Mouse (Mus musculus) CH12.LX (cell line): ENCODE results near the gene Plbd2. TPM values are rescaled to one million over a fixed set of nuclear protein-coding genes. Genes with fewer than 3 reads are reported as not detected.

Experiments
- DNase-seq: peaks from one replicate; pipeline ENCODE4 v3.0.0-alpha.2; 2013; ENCODE audit errors: extremely low read depth
- H3K27ac ChIP-seq: 2 replicates; pipeline ENCODE4 v1.5.1; 2012; ENCODE audit warnings: low read depth, mild to moderate bottlenecking, control low read depth, moderate library complexity; ENCODE audit not compliant: insufficient read depth
- H3K27me3 ChIP-seq: replicated peaks from 2 replicates; pipeline ENCODE3; 2012; ENCODE audit warnings: inconsistent platforms
- H3K36me3 ChIP-seq, 2 experiments: replicated peaks in 1 of 2; 2 replicates each; pipeline versions ENCODE3 to v1.6.1; 2012; ENCODE audit warnings: inconsistent platforms in 1 of 2, low read length in 1 of 2, mild to moderate bottlenecking in 1 of 2, mixed read lengths in 1 of 2, moderate library complexity in 1 of 2; ENCODE audit not compliant: control insufficient read depth in 1 of 2, insufficient read depth in 1 of 2
- H3K4me1 ChIP-seq, 2 experiments: 2 replicates each; pipeline ENCODE4 v1.6.1; 2012; ENCODE audit warnings: inconsistent platforms in 1 of 2, moderate library complexity in 1 of 2; ENCODE audit not compliant: insufficient read depth in 2 of 2, control insufficient read depth in 1 of 2
- H3K4me2 ChIP-seq: 2 replicates; pipeline ENCODE4 v1.6.1; 2012; ENCODE audit warnings: low read depth, mild to moderate bottlenecking, control low read depth; ENCODE audit not compliant: poor library complexity, insufficient read depth, severe bottlenecking
- H3K4me3 ChIP-seq, 3 experiments: fragments of 150-350 bp in 1 of 3; sonication (generic) in 1 of 3; replicated peaks in 1 of 3; 2 replicates each; pipeline versions ENCODE3 to v1.5.1; 2011 to 2012; ENCODE audit warnings: low read depth in 2 of 3, low read length in 2 of 3, mild to moderate bottlenecking in 2 of 3, moderate library complexity in 2 of 3, control low read depth in 1 of 3, improper control_type of control experiment in 1 of 3, inconsistent platforms in 1 of 3, mixed read lengths in 1 of 3; ENCODE audit not compliant: poor library complexity in 1 of 3
- H3K79me2 ChIP-seq: replicated peaks from 2 replicates; pipeline ENCODE4 v1.6.1; 2012; ENCODE audit warnings: mild to moderate bottlenecking, moderate library complexity; ENCODE audit not compliant: control insufficient read depth, poor library complexity, insufficient read depth, severe bottlenecking; ENCODE audit errors: extremely low read depth
- H3K9ac ChIP-seq: 2 replicates; pipeline ENCODE4 v1.6.1; 2012; ENCODE audit warnings: low read depth, mild to moderate bottlenecking, control low read depth, moderate library complexity; ENCODE audit not compliant: insufficient read depth
- H3K9me3 ChIP-seq: replicated peaks from 2 replicates; pipeline ENCODE3; 2012; ENCODE audit warnings: low read length, inconsistent platforms, mixed read lengths
- BHLHE40 ChIP-seq: IDR thresholded peaks from 2 replicates; pipeline ENCODE4 v1.6.1; 2011; ENCODE audit warnings: mild to moderate bottlenecking, low read depth, low read length, improper control_type of control experiment
- CHD1 ChIP-seq: IDR thresholded peaks from 2 replicates; pipeline ENCODE4 v1.6.1; 2012; ENCODE audit warnings: low read depth, low read length, improper control_type of control experiment, inconsistent platforms
- CHD2 ChIP-seq: IDR thresholded peaks from 2 replicates; pipeline ENCODE4 v1.6.1; 2011; ENCODE audit warnings: low read length, improper control_type of control experiment
- CTCF ChIP-seq, 2 experiments: IDR thresholded peaks in 1 of 2; conservative IDR thresholded peaks in 1 of 2; 2 replicates each; pipeline ENCODE4 v1.5.1; 2011 to 2012; ENCODE audit warnings: low read depth in 2 of 2, low read length in 2 of 2, improper control_type of control experiment in 1 of 2, inconsistent platforms in 1 of 2, mild to moderate bottlenecking in 1 of 2, moderate library complexity in 1 of 2
- E2F4 ChIP-seq: IDR thresholded peaks from 2 replicates; pipeline ENCODE4 v1.6.1; 2011; ENCODE audit warnings: low read depth, low read length, improper control_type of control experiment; ENCODE audit not compliant: insufficient replicate concordance
- ELF1 ChIP-seq: IDR thresholded peaks from 2 replicates; pipeline ENCODE4 v1.6.1; 2014; ENCODE audit warnings: low read depth, mild to moderate bottlenecking, inconsistent platforms, low read length, improper control_type of control experiment
- EP300 ChIP-seq: IDR thresholded peaks from 2 replicates; pipeline ENCODE4 v1.6.1; 2011; ENCODE audit warnings: low read length, improper control_type of control experiment
- ETS1 ChIP-seq: conservative IDR thresholded peaks from 2 replicates; pipeline ENCODE4 v1.6.1; 2012; ENCODE audit warnings: low read depth, mild to moderate bottlenecking, inconsistent platforms, low read length, improper control_type of control experiment, moderate library complexity
- GABPA ChIP-seq: IDR thresholded peaks from 2 replicates; pipeline ENCODE4 v1.6.1; 2012; ENCODE audit warnings: low read depth, low read length, improper control_type of control experiment, inconsistent platforms; ENCODE audit not compliant: insufficient replicate concordance
- IRF4 ChIP-seq: IDR thresholded peaks from 2 replicates; pipeline ENCODE4 v1.6.1; 2014; ENCODE audit warnings: low read depth, mild to moderate bottlenecking, inconsistent platforms, low read length, improper control_type of control experiment
- JUND ChIP-seq: conservative IDR thresholded peaks from 2 replicates; pipeline ENCODE4 v1.6.1; 2011; ENCODE audit warnings: low read depth, low read length, improper control_type of control experiment
- KAT2A ChIP-seq: IDR thresholded peaks from 2 replicates; pipeline ENCODE4 v1.6.1; 2012; ENCODE audit warnings: low read length, improper control_type of control experiment, inconsistent platforms; ENCODE audit not compliant: insufficient replicate concordance
- MAFK ChIP-seq: IDR thresholded peaks from 2 replicates; pipeline ENCODE4 v1.6.1; 2011; ENCODE audit warnings: low read length, improper control_type of control experiment; ENCODE audit not compliant: insufficient replicate concordance
- MAZ ChIP-seq: IDR thresholded peaks from 2 replicates; pipeline ENCODE4 v1.6.1; 2012; ENCODE audit warnings: low read depth, mild to moderate bottlenecking, inconsistent platforms, low read length, improper control_type of control experiment, moderate library complexity
- MEF2A ChIP-seq: IDR thresholded peaks from 2 replicates; pipeline ENCODE4 v1.6.1; 2014; ENCODE audit warnings: low read depth, mild to moderate bottlenecking, inconsistent platforms, low read length, improper control_type of control experiment, borderline replicate concordance
- MXI1 ChIP-seq: IDR thresholded peaks from 2 replicates; pipeline ENCODE4 v1.6.1; 2011; ENCODE audit warnings: mild to moderate bottlenecking, low read depth, low read length, improper control_type of control experiment
- MYC ChIP-seq: IDR thresholded peaks from 2 replicates; pipeline ENCODE4 v1.6.1; 2011; ENCODE audit warnings: low read depth, mild to moderate bottlenecking, improper control_type of control experiment, low read length
- NELFE ChIP-seq: IDR thresholded peaks from 2 replicates; pipeline ENCODE4 v1.6.1; 2011; ENCODE audit warnings: low read depth, low read length, improper control_type of control experiment
- POLR2A ChIP-seq: IDR thresholded peaks from 2 replicates; pipeline ENCODE4 v1.6.1; 2011; ENCODE audit warnings: low read depth, mild to moderate bottlenecking, improper control_type of control experiment, low read length
- POLR2AphosphoS2 ChIP-seq: IDR thresholded peaks from 2 replicates; pipeline ENCODE4 v1.6.1; 2011; ENCODE audit warnings: low read depth, low read length, improper control_type of control experiment
- RAD21 ChIP-seq: IDR thresholded peaks from 2 replicates; pipeline ENCODE4 v1.6.1; 2011; ENCODE audit warnings: low read depth, mild to moderate bottlenecking, low read length, improper control_type of control experiment, moderate library complexity
- RCOR1 ChIP-seq: conservative IDR thresholded peaks from 2 replicates; pipeline ENCODE4 v1.6.1; 2012; ENCODE audit warnings: low read depth, mild to moderate bottlenecking, inconsistent platforms, low read length, improper control_type of control experiment
- SIN3A ChIP-seq: IDR thresholded peaks from 2 replicates; pipeline ENCODE4 v1.6.1; 2012; ENCODE audit warnings: low read length, improper control_type of control experiment, inconsistent platforms
- SMC3 ChIP-seq: IDR thresholded peaks from 2 replicates; pipeline ENCODE4 v1.6.1; 2011; ENCODE audit warnings: low read depth, low read length, improper control_type of control experiment
- TBP ChIP-seq: conservative IDR thresholded peaks from 2 replicates; pipeline ENCODE4 v1.6.1; 2011; ENCODE audit warnings: low read depth, low read length, improper control_type of control experiment
- TCF12 ChIP-seq: IDR thresholded peaks from 2 replicates; pipeline ENCODE4 v1.6.1; 2014; ENCODE audit warnings: low read depth, mild to moderate bottlenecking, inconsistent platforms, low read length, improper control_type of control experiment
- UBTF ChIP-seq: IDR thresholded peaks from 2 replicates; pipeline ENCODE4 v1.6.1; 2012; ENCODE audit warnings: low read depth, mild to moderate bottlenecking, inconsistent platforms, low read length, improper control_type of control experiment, moderate library complexity
- USF1 ChIP-seq: IDR thresholded peaks from 2 replicates; pipeline ENCODE4 v1.6.1; 2014; ENCODE audit warnings: low read depth, mild to moderate bottlenecking, inconsistent platforms, low read length, improper control_type of control experiment
- ZMIZ1 ChIP-seq: IDR thresholded peaks from 2 replicates; pipeline ENCODE4 v1.6.1; 2012; ENCODE audit warnings: low read depth, mild to moderate bottlenecking, inconsistent platforms, low read length, improper control_type of control experiment
- dilution Hi-C: fragments of 300-500 bp; cut with MboI; formaldehyde crosslinking; loops from 2 replicates; pipeline ENCODE4 v1.14.3; 2020; ENCODE audit warnings: low sequenced_read_pairs; ENCODE audit not compliant: extremely low pct_unique_long_range_greater_than_20kb, extremely low pct_ligation_motif_present
- in situ Hi-C: fragments of 300-500 bp; cut with MboI; formaldehyde crosslinking; loops from 3 replicates; pipeline ENCODE4 v1.14.3; 2019; ENCODE audit warnings: low sequenced_read_pairs, low pct_ligation_motif_present, low pct_unique_long_range_greater_than_20kb, mixed read lengths
- polyA plus RNA-seq: library from polyadenylated mRNA; unstranded; fragments of >175 nt; gene quantifications from 2 replicates; pipeline ENCODE4 v1.2.1, GENCODE M21; 2012; ENCODE audit warnings: low read depth; ENCODE audit not compliant: insufficient read length
- total RNA-seq, 2 experiments: library from RNA; depleted of rRNA; stranded (reverse); fragments of 300-350 nt in 1 of 2; fragments of >200 nt in 1 of 2; gene quantifications; 2 replicates each; pipeline ENCODE4 v1.2.3; 2012 to 2014

Gene Plbd2
- total and polyA plus RNA-seq, 3 experiments, result 9.0 to 28.8 (median 21.3) TPM

- dilution Hi-C loops (no loop called here), in situ Hi-C loops (no loop called here)
- Histone ChIP-seq H3K79me2 (no peaks in the 10 kb centered on the region), H3K9me3 (peaks cover 15% of the 10 kb centered on the region), H3K36me3 (no peaks in the 10 kb centered on the region), H3K4me3 (no peak overlapping the region), H3K9ac (no peak overlapping the region), H3K27ac (no peak overlapping the region), H3K4me1 (peaks cover 11 to 29% of the 10 kb centered on the region in 2 experiments; a peak in 3 of 4 replicates), H3K4me2 (no peak overlapping the region), H3K27me3 (peaks cover 72% of the 10 kb centered on the region)
- no peak for TF ChIP-seq ELF1
- TF ChIP-seq GABPA, result no peak
- peak; percentile 44 for TF ChIP-seq SMC3
- TF ChIP-seq E2F4, result no peak
- no peak for TF ChIP-seq POLR2A
- no peak for TF ChIP-seq ZMIZ1
- peak; percentile 65 for TF ChIP-seq CTCF (conservative IDR thresholded peaks at IDR 0.05 in 1 of 2, IDR thresholded peaks at IDR 0.05 in 1 of 2; ENCODE audit: low read depth in 2 of 2, low read length in 2 of 2)
- TF ChIP-seq TCF12, result no peak
- TF ChIP-seq MAZ, result no peak
- TF ChIP-seq SIN3A, result no peak
- DNase-seq, result no peak
Measured at GRCm38 (mm10) chr5:120465062-120465461, 38.4 kb downstream of the Plbd2 start.

GRCm38 (mm10) chr5:120464321-120464720 lies 39.1 kb downstream of the Plbd2 start:
- no peak overlapping the region for H3K9ac ChIP-seq
- in situ Hi-C loops (no loop called here), dilution Hi-C loops (no loop called here)
- TF ChIP-seq GABPA (no peak), BHLHE40 (no peak), POLR2AphosphoS2 (no peak), POLR2A (no peak), KAT2A (no peak), IRF4 (no peak), RAD21 (peak; percentile 48), USF1 (no peak), ELF1 (no peak), ETS1 (no peak), MAZ (no peak), NELFE (no peak), RCOR1 (no peak), TBP (no peak), MXI1 (no peak), MEF2A (no peak), E2F4 (no peak), EP300 (no peak), MAFK (no peak), MYC (no peak), SIN3A (no peak), CHD2 (no peak), CHD1 (no peak), CTCF (conservative IDR thresholded peaks at IDR 0.05 in 1 of 2, IDR thresholded peaks at IDR 0.05 in 1 of 2; ENCODE audit: low read depth in 2 of 2, low read length in 2 of 2) (peak; percentile 28 to 59; a peak in 2 of 4 replicates), UBTF (no peak), SMC3 (peak; percentile 23; the same call in 1 of the 2 replicates), JUND (no peak)
- H3K27me3 ChIP-seq, result peaks cover 77% of the 10 kb centered on the region
- H3K36me3 ChIP-seq, result no peaks in the 10 kb centered on the region
- H3K79me2 ChIP-seq, result no peaks in the 10 kb centered on the region
- peaks cover 11 to 29% of the 10 kb centered on the region in 2 experiments; a peak in 3 of 4 replicates for H3K4me1 ChIP-seq
- no peak overlapping the region for H3K4me3 ChIP-seq
- peaks cover 15% of the 10 kb centered on the region for H3K9me3 ChIP-seq
- peak; percentile 30 for DNase-seq
- H3K4me2 ChIP-seq, result no peak overlapping the region
- no peak overlapping the region for H3K27ac ChIP-seq
